Mouse (Mus musculus) forebrain, embryonic 11.5 days (tissue): ENCODE data around the gene Gbgt1. TPM values are rescaled to one million over a fixed set of nuclear protein-coding genes. Genes with fewer than 3 reads are reported as not detected.

Experiments
- ATAC-seq: fragments of 200-750 bp; cut with Nextera tagmentation; replicated peaks from 2 replicates; pipeline ENCODE4 v1.8.0; 2017; ENCODE audit warnings: moderate TSS enrichment; ENCODE audit not compliant: low FRiP score
- DNase-seq: peaks from one replicate; pipeline ENCODE4 v3.0.0-alpha.2; 2017; ENCODE audit warnings: low spot score
- H3K27ac ChIP-seq: fragments of 300-500 bp; sonication (generic); 2 replicates; pipeline ENCODE4 v1.5.1; 2014; ENCODE audit warnings: low read depth, low read length
- H3K27me3 ChIP-seq: fragments of 300-500 bp; sonication (generic); 2 replicates; pipeline ENCODE4 v1.6.1; 2014; ENCODE audit warnings: mild to moderate bottlenecking, low read length, mixed read lengths; ENCODE audit not compliant: control insufficient read depth, insufficient read depth
- H3K36me3 ChIP-seq: fragments of 300-500 bp; sonication (generic); 2 replicates; pipeline ENCODE4 v1.6.1; 2014; ENCODE audit warnings: mild to moderate bottlenecking, low read length, moderate library complexity, mixed read lengths; ENCODE audit not compliant: control insufficient read depth, insufficient read depth
- H3K4me1 ChIP-seq: fragments of 300-500 bp; sonication (generic); replicated peaks from 2 replicates; pipeline ENCODE4 v1.6.1; 2014; ENCODE audit warnings: low read length, mixed read lengths; ENCODE audit not compliant: control insufficient read depth, insufficient read depth
- H3K4me2 ChIP-seq: fragments of 300-500 bp; sonication (generic); 2 replicates; pipeline ENCODE4 v1.6.1; 2014; ENCODE audit warnings: low read depth, mild to moderate bottlenecking, low read length, moderate library complexity, mixed read lengths; ENCODE audit not compliant: severe bottlenecking
- H3K4me3 ChIP-seq: fragments of 300-500 bp; sonication (generic); 2 replicates; pipeline ENCODE4 v1.5.1; 2014; ENCODE audit warnings: low read depth, low read length
- H3K9ac ChIP-seq: fragments of 300-500 bp; sonication (generic); 2 replicates; pipeline ENCODE4 v1.6.1; 2014; ENCODE audit warnings: low read length
- H3K9me3 ChIP-seq: fragments of 300-500 bp; sonication (generic); 2 replicates; pipeline ENCODE4 v1.6.1; 2016; ENCODE audit warnings: low read length, mixed read lengths; ENCODE audit not compliant: control insufficient read depth
- WGBS: fragments of 180-500 bp; shearing (Covaris S2); extraction: QIAGEN DNeasy Blood & Tissue Kit; methylation state at CpG from one replicate; pipeline ENCODE4 v1.1.7; 2014; 5-methylcytosine and 5-hydroxymethylcytosine counted together
- polyA plus RNA-seq: library from polyadenylated mRNA; unstranded; fragments of >200 nt; fragmentation: Nextera tagmentation; extraction: Ambion mirVana; gene quantifications from 2 replicates; pipeline ENCODE4 v1.2.1, GENCODE M21; 2014

Gbgt1 gene
- polyA plus RNA-seq, 1 experiment from 2014 or later: 0.35 TPM

DNA sequence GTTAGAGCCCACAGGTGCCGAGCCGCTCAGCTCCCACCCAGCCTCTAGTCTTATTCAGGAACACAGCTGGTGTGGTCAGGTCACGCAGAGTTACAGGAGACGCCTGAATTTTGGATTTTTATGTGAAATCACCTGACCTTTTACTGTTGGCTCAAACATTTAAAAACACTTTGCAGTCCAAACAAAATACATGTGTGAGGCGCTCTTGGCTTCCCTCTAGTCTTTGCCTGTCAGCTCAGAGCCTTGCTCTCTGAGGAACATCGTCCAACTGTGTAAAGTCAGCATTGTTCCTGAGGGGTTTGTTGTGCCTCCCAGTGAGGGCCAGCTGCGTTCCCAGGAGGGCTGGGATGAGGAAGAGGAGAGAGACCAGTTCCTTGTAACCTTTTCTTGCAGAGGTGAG lies 33.6 kb downstream of the Gbgt1 start:
- peaks cover 26% of the 10 kb centered on the region; the same call in 1 of the 2 replicates for H3K4me1 ChIP-seq
- ATAC-seq (no peak), DNase-seq (no peak)
- H3K9me3 ChIP-seq: no peaks in the 10 kb centered on the region
- H3K27me3 ChIP-seq: no peaks in the 10 kb centered on the region
- H3K4me3 ChIP-seq: no peak overlapping the region
- H3K4me2 ChIP-seq: no peak overlapping the region
- H3K27ac ChIP-seq: no peak overlapping the region
- 65% methylated on average over 7 of the region's 7 CpGs for WGBS
- no peak overlapping the region for H3K9ac ChIP-seq
- no peaks in the 10 kb centered on the region for H3K36me3 ChIP-seq

DNA sequence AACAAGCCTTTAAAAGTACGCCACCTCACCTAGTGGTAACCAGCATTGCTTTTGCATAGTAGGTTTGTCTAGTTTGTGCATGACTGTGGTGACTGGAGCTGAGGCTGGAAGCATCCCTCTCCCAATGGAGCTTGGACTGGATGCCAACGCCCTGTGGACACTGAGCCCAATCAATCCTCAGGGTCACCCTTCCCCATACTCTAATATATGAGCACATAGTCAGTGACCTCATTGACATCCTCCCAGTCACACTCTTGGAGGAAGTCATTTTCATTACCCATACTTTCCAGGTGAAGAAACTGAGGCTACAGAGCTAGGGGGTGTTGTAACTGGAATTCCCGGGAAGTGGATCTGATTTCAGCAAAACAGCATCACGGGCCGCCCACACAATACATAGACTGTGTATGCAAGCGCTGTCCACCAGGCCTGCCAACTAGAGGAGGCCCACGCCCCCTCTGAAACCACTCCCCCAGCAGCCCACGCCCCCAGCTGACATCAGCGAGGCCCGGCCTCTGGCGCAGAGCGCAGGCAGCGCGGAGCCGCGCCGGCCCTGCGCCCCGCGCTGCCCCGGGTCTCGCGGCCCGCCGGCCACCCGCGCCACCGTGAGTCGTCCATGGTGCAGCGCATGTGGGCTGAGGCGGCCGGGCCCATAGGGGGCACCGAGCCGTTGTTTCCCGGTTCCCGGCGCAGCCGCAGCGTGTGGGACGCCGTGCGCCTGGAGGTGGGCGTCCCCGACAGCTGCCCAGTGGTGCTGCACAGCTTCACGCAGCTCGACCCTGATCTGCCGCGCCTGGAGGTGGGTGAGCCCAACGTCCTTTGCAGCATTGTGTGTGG lies 36.5 kb downstream of the Gbgt1 start:
- peaks cover 29% of the 10 kb centered on the region; the same call in 1 of the 2 replicates for H3K4me1 ChIP-seq
- DNase-seq (peak; percentile 90), ATAC-seq (peak; percentile 91)
- peak overlapping the region; percentile 60 for H3K4me2 ChIP-seq
- peak overlapping the region; percentile 42 for H3K4me3 ChIP-seq
- H3K36me3 ChIP-seq: no peaks in the 10 kb centered on the region
- H3K27me3 ChIP-seq: no peaks in the 10 kb centered on the region
- H3K9ac ChIP-seq: peak overlapping the region; percentile 52
- no peak overlapping the region for H3K27ac ChIP-seq
- H3K9me3 ChIP-seq: no peaks in the 10 kb centered on the region
- 3% methylated on average over 49 of the region's 49 CpGs for WGBS

DNA sequence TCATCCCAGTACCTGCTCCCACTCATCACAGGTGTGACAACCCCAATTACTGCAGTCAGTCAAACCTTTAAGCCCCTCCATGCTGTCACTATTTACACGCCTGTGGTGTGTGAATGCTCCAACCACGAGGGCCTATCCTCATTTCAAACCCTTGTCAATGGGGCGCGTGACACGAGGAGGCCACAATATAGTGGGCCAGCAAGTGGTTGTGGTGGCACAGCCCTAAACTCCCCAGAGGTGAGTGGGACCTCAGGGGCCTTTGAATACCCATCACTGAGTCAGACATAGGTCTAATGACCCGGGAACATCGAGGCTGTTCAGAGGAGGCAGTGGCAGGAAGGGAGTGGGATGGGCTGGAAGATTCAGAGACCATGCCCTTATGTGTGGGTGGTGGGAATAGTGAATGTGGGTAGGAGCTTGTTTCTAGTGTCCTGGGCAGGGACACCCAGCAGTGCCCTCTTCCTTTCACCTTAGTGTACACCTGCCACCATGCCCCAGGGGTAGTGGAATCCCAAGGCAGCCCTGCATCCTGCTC lies 37.3 kb downstream of the Gbgt1 start:
- no peak for DNase-seq
- Histone ChIP-seq H3K36me3 (no peaks in the 10 kb centered on the region), H3K27ac (no peak overlapping the region), H3K9ac (peak overlapping the region; percentile 52), H3K27me3 (no peaks in the 10 kb centered on the region), H3K4me3 (peak overlapping the region; percentile 42), H3K4me1 (peaks cover 29% of the 10 kb centered on the region; the same call in 1 of the 2 replicates), H3K4me2 (peak overlapping the region; percentile 60), H3K9me3 (no peaks in the 10 kb centered on the region)
- no peak; the same call in 1 of the 2 replicates for ATAC-seq
- 62% methylated on average over 7 of the region's 7 CpGs for whole genome bisulfite sequencing

DNA sequence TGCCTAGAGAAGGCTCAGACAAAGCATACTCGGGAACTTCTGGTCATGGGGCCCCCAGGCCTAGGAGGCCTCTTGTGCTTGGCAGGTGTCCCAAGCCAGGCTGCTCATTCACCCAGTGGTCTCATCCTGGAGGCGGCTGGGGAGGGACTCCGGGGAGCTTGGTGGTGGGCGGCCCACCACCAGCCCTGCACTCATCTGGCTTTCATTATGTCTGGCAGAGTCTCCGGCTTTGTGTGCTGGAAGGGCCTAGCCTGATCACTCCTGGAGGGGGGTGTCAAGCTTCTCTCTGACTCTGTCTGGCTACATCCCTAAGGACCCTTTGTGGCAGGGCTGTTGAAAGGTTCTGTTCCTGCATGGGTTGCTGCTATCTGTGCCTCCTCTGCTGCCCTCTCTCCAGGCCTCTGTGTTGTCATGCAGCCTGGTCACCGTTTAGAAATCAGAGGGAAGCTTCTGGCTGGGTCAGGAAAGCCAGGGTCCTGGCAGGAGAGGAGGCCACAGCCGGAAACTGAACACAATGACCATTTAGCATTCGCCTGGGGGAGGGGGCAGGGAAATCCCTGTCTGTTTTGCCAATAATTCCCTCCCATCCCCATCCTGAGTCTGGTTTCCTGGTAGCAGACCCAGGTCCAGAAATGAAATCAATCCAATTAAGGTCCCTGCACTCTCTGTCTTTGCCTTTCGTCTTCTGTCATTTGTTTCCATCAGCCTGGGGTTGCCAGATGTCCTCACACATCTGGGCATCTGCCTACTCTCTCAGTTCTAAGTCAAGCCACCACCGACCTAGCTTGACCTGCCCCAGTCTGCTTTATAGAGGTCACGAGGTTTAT lies 38.0 kb downstream of the Gbgt1 start:
- Histone ChIP-seq H3K4me2 (peak overlapping the region; percentile 33; the same call in 1 of the 2 replicates), H3K27me3 (no peaks in the 10 kb centered on the region), H3K36me3 (no peaks in the 10 kb centered on the region), H3K27ac (no peak overlapping the region), H3K4me3 (no peak overlapping the region), H3K9me3 (no peaks in the 10 kb centered on the region), H3K9ac (peak overlapping the region; percentile 23; the same call in 1 of the 2 replicates), H3K4me1 (peaks cover 29% of the 10 kb centered on the region; the same call in 1 of the 2 replicates)
- ATAC-seq (no peak), DNase-seq (no peak)
- WGBS: 37% methylated on average over 11 of the region's 11 CpGs

DNA sequence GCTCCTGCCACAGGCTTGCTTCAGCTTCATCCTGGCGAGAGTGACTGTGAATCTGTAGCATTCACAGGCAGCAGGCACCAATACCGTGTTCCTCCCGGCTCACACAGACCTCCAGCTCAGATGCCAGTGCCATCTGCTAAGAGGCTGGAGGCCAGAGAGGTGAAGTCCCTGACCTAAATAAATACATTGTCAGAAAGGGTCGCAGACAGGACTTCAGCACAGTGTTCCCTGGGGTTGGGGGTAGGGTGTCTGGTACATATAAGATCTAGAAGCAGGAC lies 38.5 kb downstream of the Gbgt1 start:
- WGBS: 46% methylated on average over 4 of the region's 4 CpGs
- peaks cover 29% of the 10 kb centered on the region; the same call in 1 of the 2 replicates for H3K4me1 ChIP-seq
- H3K9ac ChIP-seq: no peak overlapping the region
- no peak overlapping the region for H3K4me3 ChIP-seq
- H3K36me3 ChIP-seq: no peaks in the 10 kb centered on the region
- H3K27ac ChIP-seq: no peak overlapping the region
- no peaks in the 10 kb centered on the region for H3K27me3 ChIP-seq
- no peaks in the 10 kb centered on the region for H3K9me3 ChIP-seq
- DNase-seq: no peak
- no peak for ATAC-seq
- no peak overlapping the region for H3K4me2 ChIP-seq

DNA sequence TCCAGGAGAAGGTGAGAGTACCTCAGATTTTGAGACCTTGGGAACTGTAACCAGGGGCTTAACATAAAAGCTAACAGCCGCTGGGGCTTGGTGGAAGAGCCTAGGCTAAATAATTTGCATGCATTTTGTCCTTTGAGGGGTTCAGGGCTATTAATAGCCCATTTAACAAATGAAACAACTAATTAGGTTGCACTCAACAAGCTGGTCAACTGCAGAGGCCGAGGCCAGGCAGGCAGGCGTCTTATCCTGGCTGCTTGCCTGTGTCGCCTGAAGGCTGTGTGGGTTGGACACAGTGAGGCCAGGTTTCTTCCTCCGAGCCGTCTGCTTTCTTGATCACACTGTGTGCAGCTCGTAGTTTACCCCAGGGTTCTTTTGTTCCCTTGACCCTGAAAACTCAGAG lies 39.0 kb downstream of the Gbgt1 start:
- Histone ChIP-seq H3K36me3 (no peaks in the 10 kb centered on the region), H3K27ac (no peak overlapping the region), H3K4me1 (peaks cover 26% of the 10 kb centered on the region; the same call in 1 of the 2 replicates), H3K4me2 (no peak overlapping the region), H3K27me3 (no peaks in the 10 kb centered on the region), H3K9ac (peak overlapping the region; percentile 18), H3K9me3 (no peaks in the 10 kb centered on the region), H3K4me3 (no peak overlapping the region)
- 32% methylated on average over 7 of the region's 7 CpGs for WGBS
- DNase-seq (no peak), ATAC-seq (no peak)

DNA sequence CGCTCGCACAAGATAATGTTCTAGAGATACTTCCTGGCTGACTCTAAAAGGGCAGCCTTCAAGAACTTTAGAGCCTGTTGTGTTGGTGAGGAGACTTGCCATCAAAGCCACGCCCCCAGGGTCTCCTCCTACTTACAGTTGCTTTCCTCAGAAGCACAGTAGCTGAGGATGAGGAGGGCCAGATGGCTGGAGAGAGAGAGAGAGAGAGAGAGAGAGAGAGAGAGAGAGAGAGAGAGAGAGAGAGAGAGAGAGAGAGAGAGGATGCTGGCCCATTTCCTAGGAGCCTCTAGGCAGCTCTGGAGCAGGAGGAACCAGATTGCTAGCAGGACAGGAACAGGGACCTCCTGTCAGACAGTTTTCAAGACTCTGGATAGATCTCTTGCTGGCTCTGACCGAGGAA lies 39.5 kb downstream of the Gbgt1 start:
- Histone ChIP-seq H3K27me3 (no peaks in the 10 kb centered on the region), H3K4me3 (no peak overlapping the region), H3K4me1 (peaks cover 26% of the 10 kb centered on the region; the same call in 1 of the 2 replicates), H3K4me2 (no peak overlapping the region), H3K27ac (no peak overlapping the region), H3K9me3 (no peaks in the 10 kb centered on the region), H3K9ac (no peak overlapping the region), H3K36me3 (no peaks in the 10 kb centered on the region)
- WGBS: 76% methylated on average over 4 of the region's 4 CpGs
- no peak for DNase-seq
- no peak for ATAC-seq

DNA sequence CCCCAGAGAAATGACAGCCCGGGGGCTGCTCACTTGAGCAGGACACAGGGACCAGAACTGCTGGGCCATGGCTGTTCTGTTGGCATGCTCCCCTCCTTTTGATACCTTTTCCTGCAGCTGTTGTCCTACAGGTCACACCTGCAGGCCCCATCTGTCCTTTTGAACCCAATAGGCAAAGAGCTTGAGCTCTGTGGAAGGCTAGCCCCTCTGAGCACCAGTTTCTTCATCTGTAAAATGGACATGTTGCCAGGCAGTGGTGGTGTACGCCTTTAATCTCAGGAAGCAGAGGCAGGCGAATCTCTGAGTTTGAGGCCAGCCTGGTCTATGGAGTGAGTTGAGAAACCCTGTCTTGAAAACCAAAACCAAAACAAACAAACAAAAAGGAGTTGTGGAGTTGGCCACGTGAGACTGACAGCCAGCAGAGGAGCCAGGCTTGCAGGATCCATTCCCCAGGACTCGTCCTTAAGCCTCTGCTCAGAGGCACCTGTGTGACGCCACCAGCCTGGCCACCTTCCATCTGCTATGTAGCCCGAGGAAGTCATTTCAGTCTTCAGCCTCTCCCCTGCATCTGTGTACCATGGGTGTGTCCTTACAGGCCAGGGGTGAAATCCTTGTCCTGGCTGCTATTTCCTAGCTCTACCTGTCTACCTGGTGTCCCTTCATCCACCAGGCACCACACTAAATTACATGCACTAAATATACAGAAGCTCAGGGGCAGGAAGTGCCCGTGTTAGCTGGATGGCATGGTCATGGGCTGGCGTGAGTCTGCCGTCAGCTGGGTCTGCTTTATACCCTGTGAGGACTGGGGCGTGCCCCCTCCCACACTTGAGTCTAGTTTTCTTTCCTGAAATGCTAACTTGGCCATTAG lies 40.3 kb downstream of the Gbgt1 start:
- H3K4me1 ChIP-seq: peaks cover 26% of the 10 kb centered on the region; the same call in 1 of the 2 replicates
- ATAC-seq (no peak), DNase-seq (no peak)
- 79% methylated on average over 11 of the region's 11 CpGs for WGBS
- H3K4me3 ChIP-seq: no peak overlapping the region
- no peaks in the 10 kb centered on the region for H3K9me3 ChIP-seq
- no peak overlapping the region for H3K4me2 ChIP-seq
- H3K36me3 ChIP-seq: no peaks in the 10 kb centered on the region
- no peaks in the 10 kb centered on the region for H3K27me3 ChIP-seq
- no peak overlapping the region for H3K27ac ChIP-seq
- no peak overlapping the region for H3K9ac ChIP-seq
